Mouse (Mus musculus) adrenal gland, adult 2 months (tissue): ENCODE measurements around the gene Kdm2a. TPM values are rescaled to one million over a fixed set of nuclear protein-coding genes. Genes with fewer than 3 reads are reported as not detected.

ENCODE experiments used
- DNase-seq: peaks from one replicate; pipeline ENCODE4 v3.0.0; 2021
- polyA plus RNA-seq: library from polyadenylated mRNA; depleted of rRNA; stranded (reverse); fragments of >200 nt; gene quantifications from 2 replicates; pipeline ENCODE4 v1.2.3, GENCODE M21; 2012; rRNA removed
- total RNA-seq, 2 experiments: library from RNA; stranded (reverse); gene quantifications; 2 replicates each; pipeline ENCODE4 v1.2.3; 2021

Kdm2a gene
- total and polyA plus RNA-seq, 3 experiments = 78.0 to 155 (median 81.7) TPM

- DNase-seq = no peak
Observed at GRCm38 (mm10) chr19:4299126-4299525, 99.0 kb downstream of the Kdm2a start.

GRCm38 (mm10) chr19:4298322-4299121 is 99.6 kb downstream of the Kdm2a start:
- DNase-seq = no peak

GRCm38 (mm10) chr19:4297851-4298250 is 100.2 kb downstream of the Kdm2a start:
- DNase-seq = no peak

GRCm38 (mm10) chr19:4296611-4297010 is 101.5 kb downstream of the Kdm2a start:
- no peak for DNase-seq

GRCm38 (mm10) chr19:4295391-4295790 is 102.7 kb downstream of the Kdm2a start:
- no peak for DNase-seq

- DNase-seq = peak; percentile 72
Observed at GRCm38 (mm10) chr19:4294381-4295097, 103.5 kb downstream of the Kdm2a start.

- no peak for DNase-seq
Observed at GRCm38 (mm10) chr19:4291161-4291560, 106.9 kb downstream of the Kdm2a start.

- DNase-seq = no peak
Observed at GRCm38 (mm10) chr19:4290749-4291148, 107.3 kb downstream of the Kdm2a start.

- DNase-seq = no peak
Observed at GRCm38 (mm10) chr19:4283653-4284052, 114.4 kb downstream of the Kdm2a start.

- DNase-seq = peak; percentile 88
Observed at GRCm38 (mm10) chr19:4282898-4283553, 115.1 kb downstream of the Kdm2a start, which contains the start of gene Ankrd13d. Ankrd13d (minus strand) TSS chr19:4283137.

- no peak for DNase-seq
Observed at GRCm38 (mm10) chr19:4280425-4280824, 117.7 kb downstream of the Kdm2a start.

- DNase-seq = no peak
Observed at GRCm38 (mm10) chr19:4279487-4279886, 118.6 kb downstream of the Kdm2a start.

- no peak for DNase-seq
Observed at GRCm38 (mm10) chr19:4270972-4271371, 127.1 kb downstream of the Kdm2a start.

GRCm38 (mm10) chr19:4270187-4270586 is 127.9 kb downstream of the Kdm2a start:
- DNase-seq = peak; percentile 78

- peak; percentile 89 for DNase-seq
Observed at GRCm38 (mm10) chr19:4268566-4269361, 129.3 kb downstream of the Kdm2a start, which contains the start of gene Ssh3. Ssh3 (minus strand) TSS chr19:4269180.

- no peak for DNase-seq
Observed at GRCm38 (mm10) chr19:4265956-4266355, 132.1 kb downstream of the Kdm2a start.

Other genes with a start within 250 kb of the Kdm2a start
- 100 to 1,000 TPM; 154 to 202 TPM for gene Coro1b, start 249.7 kb downstream of the Kdm2a start, total RNA-seq
- 199 and 225 TPM in 2 replicates for gene Coro1b, start 249.7 kb downstream of the Kdm2a start, polyA plus RNA-seq
- gene Ptprcap, start 244.7 kb downstream of the Kdm2a start, total RNA-seq = 1 to 10 TPM; 2.5 to 5.7 TPM
- gene Ptprcap, start 244.7 kb downstream of the Kdm2a start, polyA plus RNA-seq = 54.9 and 57.6 TPM in 2 replicates
- 10 to 100 TPM; 27.6 to 39.5 TPM for gene Rps6kb2, start 234.9 kb downstream of the Kdm2a start, total RNA-seq
- 48.3 and 60.8 TPM in 2 replicates for gene Rps6kb2, start 234.9 kb downstream of the Kdm2a start, polyA plus RNA-seq
- gene Carns1, start 222.8 kb downstream of the Kdm2a start, total RNA-seq = 1 to 10 TPM; 2.9 to 5.8 TPM
- gene Carns1, start 222.8 kb downstream of the Kdm2a start, polyA plus RNA-seq = 3.8 and 5.1 TPM in 2 replicates
- under 1 TPM in 1 of 2 experiments, not detected in 1; 0.97 TPM for gene Tbc1d10c, start 207.0 kb downstream of the Kdm2a start, total RNA-seq
- 2.1 and 4.8 TPM in 2 replicates for gene Tbc1d10c, start 207.0 kb downstream of the Kdm2a start, polyA plus RNA-seq
- gene Ppp1ca, start 206.2 kb downstream of the Kdm2a start, total RNA-seq = 100 to 1,000 TPM; 342 to 392 TPM
- 443 and 514 TPM in 2 replicates for gene Ppp1ca, start 206.2 kb downstream of the Kdm2a start, polyA plus RNA-seq
- 10 to 100 TPM in 1 of 2 experiments, 1 to 10 TPM in 1; 6.9 to 12.3 TPM for gene Rad9a, start 196.6 kb downstream of the Kdm2a start, total RNA-seq
- 16.4 and 17.2 TPM in 2 replicates for gene Rad9a, start 196.6 kb downstream of the Kdm2a start, polyA plus RNA-seq
- gene Clcf1, start 184.0 kb downstream of the Kdm2a start, total RNA-seq = 1 to 10 TPM; 5.5 to 9.0 TPM
- gene Clcf1, start 184.0 kb downstream of the Kdm2a start, polyA plus RNA-seq = 16.3 and 19.3 TPM in 2 replicates
- not detected for gene AC109138.7, start 183.9 kb downstream of the Kdm2a start, total RNA-seq
- gene AC109138.7, start 183.9 kb downstream of the Kdm2a start, polyA plus RNA-seq = not detected in 2 replicates
- 10 to 100 TPM; 41.9 to 52.3 TPM for gene Pold4, start 166.4 kb downstream of the Kdm2a start, total RNA-seq
- gene Pold4, start 166.4 kb downstream of the Kdm2a start, polyA plus RNA-seq = 112 and 146 TPM in 2 replicates
- 10 to 100 TPM; 30.9 to 34.4 TPM for gene Ssh3, start 129.1 kb downstream of the Kdm2a start, total RNA-seq
- 67.4 and 86.6 TPM in 2 replicates for gene Ssh3, start 129.1 kb downstream of the Kdm2a start, polyA plus RNA-seq
- gene Ankrd13d, start 115.1 kb downstream of the Kdm2a start, total RNA-seq = 1 to 10 TPM; 2.5 to 5.7 TPM
- 5.4 and 8.3 TPM in 2 replicates for gene Ankrd13d, start 115.1 kb downstream of the Kdm2a start, polyA plus RNA-seq
- 10 to 100 TPM; 49.1 to 49.7 TPM for gene Grk2, start 92.1 kb downstream of the Kdm2a start, total RNA-seq
- 60.4 and 62.6 TPM in 2 replicates for gene Grk2, start 92.1 kb downstream of the Kdm2a start, polyA plus RNA-seq
- gene Rhod, start 41.1 kb upstream of the Kdm2a start, total RNA-seq = 10 to 100 TPM; 25.7 to 36.4 TPM
- 35.2 and 39.5 TPM in 2 replicates for gene Rhod, start 41.1 kb upstream of the Kdm2a start, polyA plus RNA-seq
- 10 to 100 TPM; 58.0 to 74.0 TPM for gene Syt12, start 79.2 kb upstream of the Kdm2a start, total RNA-seq
- gene Syt12, start 79.2 kb upstream of the Kdm2a start, polyA plus RNA-seq = 124 and 143 TPM in 2 replicates
- gene 2010003K11Rik, start 100.3 kb upstream of the Kdm2a start, total RNA-seq = 10 to 100 TPM; 41.3 to 58.6 TPM
- 6.4 and 8.5 TPM in 2 replicates for gene 2010003K11Rik, start 100.3 kb upstream of the Kdm2a start, polyA plus RNA-seq
- 100 to 1,000 TPM; 536 to 579 TPM for gene Pcx, start 112.2 kb upstream of the Kdm2a start, total RNA-seq
- gene Pcx, start 112.2 kb upstream of the Kdm2a start, polyA plus RNA-seq = 474 and 524 TPM in 2 replicates
- 1 to 10 TPM; 3.3 to 6.7 TPM for gene Lrfn4, start 217.4 kb upstream of the Kdm2a start, total RNA-seq
- gene Lrfn4, start 217.4 kb upstream of the Kdm2a start, polyA plus RNA-seq = 17.1 and 22.1 TPM in 2 replicates
- gene Rce1, start 227.4 kb upstream of the Kdm2a start, total RNA-seq = 10 to 100 TPM; 34.8 to 44.2 TPM
- 125 and 141 TPM in 2 replicates for gene Rce1, start 227.4 kb upstream of the Kdm2a start, polyA plus RNA-seq